Mouse (Mus musculus) liver, postnatal 0 days (tissue): Measurements from ENCODE around the gene Rexo5.

ENCODE experiments used
- CTCF ChIP-seq: sonication (generic); IDR thresholded peaks from 2 replicates; pipeline ENCODE4 v1.5.1; 2016; ENCODE audit warnings: antibody characterized with exemption, low read depth
- EP300 ChIP-seq: IDR thresholded peaks from 2 replicates; pipeline ENCODE4 v1.6.1; 2016; ENCODE audit warnings: antibody characterized with exemption, low read depth, mild to moderate bottlenecking

- TF ChIP-seq CTCF: no peak
- TF ChIP-seq EP300: no peak
These were observed 439 bp downstream of the Rexo5 start for GRCm38 (mm10) chr7:119794251-119794638.
